Mouse (Mus musculus) liver, embryonic 14 days (tissue): Measurements from ENCODE around the gene Gm21958. TPM values are rescaled to one million over a fixed set of nuclear protein-coding genes. Genes with fewer than 3 reads are reported as not detected.

Experiments used
- polyA plus RNA-seq: library from polyadenylated mRNA; depleted of rRNA; stranded (reverse); fragments of >200 nt; gene quantifications from 2 replicates; pipeline ENCODE4 v1.2.3, GENCODE M21; 2012; rRNA removed

Gm21958 gene
- polyA plus RNA-seq: not detected in 2 replicates

GRCm38 (mm10) chr3:54714253-54714652 lies at the start of gene Gm21958:
Gene Gm21958, minus strand, starts transcription at chr3:54714353.

GRCm38 (mm10) chr3:54755145-54756041 lies 41.2 kb upstream of the Gm21958 start, which contains the start of gene Smad9:
Gene Smad9, plus strand, starts transcription at chr3:54755582.

GRCm38 (mm10) chr3:54735247-54736046 lies 21.3 kb upstream of the Gm21958 start, which contains the start of the genes Exosc8 and Alg5:
Gene Exosc8, minus strand, starts transcription at chr3:54735393.
Gene Alg5, plus strand, starts transcription at chr3:54735539.

GRCm38 (mm10) chr3:54692202-54693055 lies 21.7 kb downstream of the Gm21958 start, which contains the start of gene Supt20:
Gene Supt20, plus strand, starts transcription at chr3:54692807.

Other genes starting within 250 kb of the Gm21958 start
- 23.7 and 26.3 TPM in 2 replicates for gene Supt20, start 21.5 kb downstream of the Gm21958 start, polyA plus RNA-seq
- 75.6 and 76.6 TPM in 2 replicates for gene Exosc8, start 21.0 kb upstream of the Gm21958 start, polyA plus RNA-seq
- 12.8 and 15.0 TPM in 2 replicates for gene Alg5, start 21.2 kb upstream of the Gm21958 start, polyA plus RNA-seq
- 0.08 and 0.09 TPM in 2 replicates for gene Smad9, start 41.2 kb upstream of the Gm21958 start, polyA plus RNA-seq
- gene Rfxap, start 93.4 kb upstream of the Gm21958 start, polyA plus RNA-seq: 17.6 and 18.5 TPM in 2 replicates
- gene Sertm1, start 201.5 kb upstream of the Gm21958 start, polyA plus RNA-seq: 1.2 and 1.6 TPM in 2 replicates